Mouse (Mus musculus): ENCODE results near the gene Polr2j. TPM values are rescaled to one million over a fixed set of nuclear protein-coding genes. Genes with fewer than 3 reads are reported as not detected.

Gene Polr2j
- polyA plus RNA-seq, 1 experiment from 2014 or later: 243 TPM

Small RNAs within 50 kb of the gene (microRNA-seq; reads per million reads assigned to microRNA genes)
- gene Mir7035: not detected

Other genes with a start within 250 kb of the Polr2j start
- 221 and 237 TPM in 2 replicates for gene Hspb1, start 228.7 kb upstream of the Polr2j start, polyA plus RNA-seq (2014; fragmentation: Nextera tagmentation; extraction: Ambion mirVana)
- 99.4 and 101 TPM in 2 replicates for gene Ywhag, start 182.0 kb upstream of the Polr2j start, polyA plus RNA-seq (2014; fragmentation: Nextera tagmentation; extraction: Ambion mirVana)
- gene Ssc4d, start 142.1 kb upstream of the Polr2j start, polyA plus RNA-seq (2014; fragmentation: Nextera tagmentation; extraction: Ambion mirVana): 1.9 and 2.2 TPM in 2 replicates
- not detected in 2 replicates for gene Zp3, start 136.5 kb upstream of the Polr2j start, polyA plus RNA-seq (2014; fragmentation: Nextera tagmentation; extraction: Ambion mirVana)
- gene Dtx2, start 121.8 kb upstream of the Polr2j start, polyA plus RNA-seq (2014; fragmentation: Nextera tagmentation; extraction: Ambion mirVana): 20.7 and 24.4 TPM in 2 replicates
- gene Upk3b, start 78.1 kb upstream of the Polr2j start, polyA plus RNA-seq (2014; fragmentation: Nextera tagmentation; extraction: Ambion mirVana): 23.7 and 27.1 TPM in 2 replicates
- gene Upk3bl, start 62.1 kb upstream of the Polr2j start, polyA plus RNA-seq (2014; fragmentation: Nextera tagmentation; extraction: Ambion mirVana): 62.4 and 63.0 TPM in 2 replicates
- gene Rasa4, start 32.7 kb upstream of the Polr2j start, polyA plus RNA-seq (2014; fragmentation: Nextera tagmentation; extraction: Ambion mirVana): 10.2 and 11.0 TPM in 2 replicates
- gene Lrwd1, start 19.4 kb downstream of the Polr2j start, polyA plus RNA-seq (2014; fragmentation: Nextera tagmentation; extraction: Ambion mirVana): 28.7 and 28.8 TPM in 2 replicates
- 16.2 and 18.1 TPM in 2 replicates for gene Alkbh4, start 19.5 kb downstream of the Polr2j start, polyA plus RNA-seq (2014; fragmentation: Nextera tagmentation; extraction: Ambion mirVana)
- gene Orai2, start 54.1 kb downstream of the Polr2j start, polyA plus RNA-seq (2014; fragmentation: Nextera tagmentation; extraction: Ambion mirVana): 7.0 and 7.8 TPM in 2 replicates
- 49.5 and 50.9 TPM in 2 replicates for gene Prkrip1, start 82.3 kb downstream of the Polr2j start, polyA plus RNA-seq (2014; fragmentation: Nextera tagmentation; extraction: Ambion mirVana)
- gene Sh2b2, start 129.9 kb downstream of the Polr2j start, polyA plus RNA-seq (2014; fragmentation: Nextera tagmentation; extraction: Ambion mirVana): 3.0 and 3.3 TPM in 2 replicates